Mouse (Mus musculus): ENCODE results near the gene Mpz. TPM values are rescaled to one million over a fixed set of nuclear protein-coding genes. Genes with fewer than 3 reads are reported as not detected.
A peak's percentile ranks its signal among the peaks of the same experiment; 100 is the strongest.

Gene Mpz
- polyA plus RNA-seq, 1 experiment: 3.7 TPM

DNA sequence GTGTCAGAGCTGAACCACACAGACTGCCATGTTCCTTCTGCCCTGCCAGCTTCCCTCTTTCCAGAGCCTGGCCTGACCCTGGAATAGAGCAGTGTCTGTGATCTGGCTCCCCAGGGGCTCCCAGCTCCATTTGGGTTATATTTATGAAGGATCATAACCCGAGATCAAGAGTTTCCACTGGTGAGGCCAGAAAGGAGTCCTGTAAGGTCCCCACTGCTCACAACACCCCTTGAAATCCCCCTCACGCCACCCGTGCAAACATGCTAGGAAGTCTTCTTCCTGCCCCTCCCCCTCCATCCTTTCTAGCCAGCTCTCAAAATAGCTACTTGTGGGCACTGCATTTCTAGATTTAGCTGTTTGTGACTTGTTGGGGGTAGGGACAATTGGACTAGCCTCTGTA, 33.1 kb downstream of the Mpz start:
- H3K4me1 ChIP-seq: peaks cover 81% of the 10 kb centered on the region
- H3K36me3 ChIP-seq (replicated peaks; ENCODE audit: low read length): peaks cover 13% of the 10 kb centered on the region

DNA sequence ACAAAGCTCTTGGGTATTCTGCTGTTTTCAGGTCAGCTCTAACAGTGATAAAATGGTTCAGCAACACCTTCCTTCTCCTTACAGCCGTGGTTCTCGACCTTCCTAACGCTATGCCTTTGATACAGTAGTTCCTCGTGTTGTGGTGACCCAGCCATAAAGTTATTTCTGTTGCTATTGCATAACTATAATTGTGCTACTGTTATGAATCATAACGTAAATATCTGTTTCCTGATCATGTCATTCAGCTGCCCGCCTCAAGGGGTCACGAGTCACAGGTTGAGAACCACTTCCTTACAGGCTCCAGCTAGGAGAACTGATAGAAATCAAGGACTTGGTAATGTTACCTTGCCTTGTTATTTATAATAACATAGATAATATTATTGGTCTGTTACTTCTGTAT, 33.8 kb downstream of the Mpz start:
- no peaks in the 10 kb centered on the region for H3K9me3 ChIP-seq
- peak overlapping the region; percentile 73 for H3K4me3 ChIP-seq (replicated peaks)
- H3K27me3 ChIP-seq (replicated peaks): peaks cover under 1% of the 10 kb centered on the region
- H3K4me1 ChIP-seq: peaks cover 81% of the 10 kb centered on the region
- H3K36me3 ChIP-seq (replicated peaks; ENCODE audit: low read length): peaks cover 13% of the 10 kb centered on the region
- no peak for TF ChIP-seq GATA1 (IDR thresholded peaks at IDR 0.05; ENCODE audit: borderline replicate concordance, low read length)
- no peak for TF ChIP-seq FLI1 (IDR thresholded peaks at IDR 0.05; ENCODE audit: low read length)

More for the DNA sequence above, 33.1 kb downstream of the Mpz start:
- H3K27me3 ChIP-seq (replicated peaks): no peaks in the 10 kb centered on the region
- no peaks in the 10 kb centered on the region for H3K9me3 ChIP-seq
- TF ChIP-seq FLI1 (IDR thresholded peaks at IDR 0.05; ENCODE audit: low read length): no peak
- TF ChIP-seq GATA1 (IDR thresholded peaks at IDR 0.05; ENCODE audit: borderline replicate concordance, low read length): no peak
- H3K4me3 ChIP-seq (replicated peaks): peak overlapping the region; percentile 73

DNA sequence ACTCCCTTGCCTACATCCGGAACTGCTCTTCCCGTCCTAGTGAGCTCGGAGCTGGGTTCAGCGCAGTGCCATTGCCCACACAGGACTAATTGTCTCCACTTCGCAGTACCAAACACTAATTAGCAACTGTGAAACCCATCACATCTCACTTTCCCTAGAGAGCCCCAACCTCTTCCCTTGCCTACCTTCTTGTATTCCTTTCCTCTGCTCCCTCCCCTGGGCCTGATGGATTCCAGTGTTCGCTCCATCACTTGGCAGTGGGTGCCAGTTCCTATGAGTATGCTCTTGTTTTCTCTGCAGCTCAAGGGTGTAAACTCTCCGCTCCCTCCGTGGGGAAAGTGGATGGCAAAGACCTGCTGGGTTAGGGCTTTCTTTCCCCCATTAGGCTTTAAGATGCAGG, 35.1 kb downstream of the Mpz start:
- Histone ChIP-seq H3K9me3 (peaks cover 5% of the 10 kb centered on the region; the same call in 1 of the 2 replicates), H3K4me3 (replicated peaks) (no peak overlapping the region), H3K36me3 (replicated peaks; ENCODE audit: low read length) (peaks cover 17% of the 10 kb centered on the region), H3K27me3 (replicated peaks) (peaks cover 4% of the 10 kb centered on the region), H3K4me1 (peaks cover 75% of the 10 kb centered on the region)
- TF ChIP-seq GATA1 (IDR thresholded peaks at IDR 0.05; ENCODE audit: borderline replicate concordance, low read length): no peak
- TF ChIP-seq FLI1 (IDR thresholded peaks at IDR 0.05; ENCODE audit: low read length): no peak

DNA sequence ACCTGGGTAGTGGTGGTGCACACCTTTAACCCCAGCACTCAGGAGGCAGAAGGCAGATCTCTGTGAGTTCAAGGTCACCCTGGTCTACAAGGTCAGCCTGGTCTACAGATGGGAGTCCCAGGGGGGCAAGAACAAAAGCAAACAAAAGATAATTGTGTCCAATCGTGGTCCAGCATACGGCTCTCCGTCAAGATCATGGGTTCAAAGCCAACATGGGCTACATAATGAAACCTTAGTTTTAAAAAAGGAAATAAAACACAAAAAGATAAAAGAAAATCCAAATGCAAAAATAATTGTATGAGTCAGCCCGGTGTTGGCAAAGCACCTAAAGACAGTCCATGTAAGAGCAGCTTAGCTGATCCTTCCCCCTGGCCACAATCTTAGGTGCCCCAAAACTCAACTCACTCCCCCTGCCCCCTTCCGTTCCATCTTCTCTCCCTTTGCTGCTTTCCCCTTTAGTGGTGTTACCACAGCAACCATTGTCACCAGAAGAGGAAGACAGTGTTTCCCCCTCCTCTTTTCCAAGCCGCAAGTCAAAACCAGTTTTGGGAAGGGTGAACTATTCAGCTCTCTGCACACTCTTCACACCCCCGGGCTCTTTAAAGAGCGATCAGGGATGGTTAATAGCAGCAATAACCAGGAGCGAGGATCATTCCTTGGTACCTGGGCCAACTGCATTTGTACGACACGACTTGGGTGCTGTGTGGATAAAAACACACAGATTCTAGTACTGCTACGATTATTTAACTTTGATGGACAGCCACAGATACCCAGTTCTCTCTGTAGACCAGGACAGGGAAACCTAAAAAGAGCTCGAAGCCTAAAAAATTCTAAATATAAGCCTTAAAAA, 37.6 kb downstream of the Mpz start:
- H3K9me3 ChIP-seq: peaks cover 8% of the 10 kb centered on the region; the same call in 1 of the 2 replicates
- H3K4me3 ChIP-seq (replicated peaks): no peak overlapping the region
- H3K27me3 ChIP-seq (replicated peaks): peaks cover 21% of the 10 kb centered on the region
- TF ChIP-seq GATA1 (IDR thresholded peaks at IDR 0.05; ENCODE audit: borderline replicate concordance, low read length): no peak
- TF ChIP-seq FLI1 (IDR thresholded peaks at IDR 0.05; ENCODE audit: low read length): no peak
- peaks cover 14% of the 10 kb centered on the region for H3K36me3 ChIP-seq (replicated peaks; ENCODE audit: low read length)
- H3K4me1 ChIP-seq: peaks cover 57% of the 10 kb centered on the region

DNA sequence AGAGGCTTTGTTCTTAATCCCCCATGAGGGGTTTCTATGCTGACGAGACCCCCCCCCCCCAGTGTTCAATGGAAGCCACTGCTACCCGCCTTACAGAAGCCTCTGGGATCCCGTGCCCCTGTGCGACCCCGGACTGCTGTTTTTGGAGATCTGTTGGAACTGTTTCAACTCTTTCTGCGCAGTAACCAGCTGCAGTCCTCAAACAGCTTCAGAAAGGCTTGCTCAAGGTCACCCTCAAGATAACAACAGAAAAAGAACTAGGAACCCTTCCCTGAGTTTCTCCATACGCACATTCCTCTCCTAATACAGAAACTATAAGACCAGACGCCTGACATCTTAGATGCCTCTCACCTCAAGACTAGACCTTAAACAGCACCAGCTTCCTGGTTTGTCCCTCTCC, 38.5 kb downstream of the Mpz start:
- Histone ChIP-seq H3K4me3 (replicated peaks) (no peak overlapping the region), H3K27me3 (replicated peaks) (peaks cover 31% of the 10 kb centered on the region), H3K36me3 (replicated peaks; ENCODE audit: low read length) (peaks cover 16% of the 10 kb centered on the region), H3K4me1 (peaks cover 57% of the 10 kb centered on the region), H3K9me3 (peaks cover 8% of the 10 kb centered on the region; the same call in 1 of the 2 replicates)
- TF ChIP-seq GATA1 (IDR thresholded peaks at IDR 0.05; ENCODE audit: borderline replicate concordance, low read length) (no peak), FLI1 (IDR thresholded peaks at IDR 0.05; ENCODE audit: low read length) (no peak)

DNA sequence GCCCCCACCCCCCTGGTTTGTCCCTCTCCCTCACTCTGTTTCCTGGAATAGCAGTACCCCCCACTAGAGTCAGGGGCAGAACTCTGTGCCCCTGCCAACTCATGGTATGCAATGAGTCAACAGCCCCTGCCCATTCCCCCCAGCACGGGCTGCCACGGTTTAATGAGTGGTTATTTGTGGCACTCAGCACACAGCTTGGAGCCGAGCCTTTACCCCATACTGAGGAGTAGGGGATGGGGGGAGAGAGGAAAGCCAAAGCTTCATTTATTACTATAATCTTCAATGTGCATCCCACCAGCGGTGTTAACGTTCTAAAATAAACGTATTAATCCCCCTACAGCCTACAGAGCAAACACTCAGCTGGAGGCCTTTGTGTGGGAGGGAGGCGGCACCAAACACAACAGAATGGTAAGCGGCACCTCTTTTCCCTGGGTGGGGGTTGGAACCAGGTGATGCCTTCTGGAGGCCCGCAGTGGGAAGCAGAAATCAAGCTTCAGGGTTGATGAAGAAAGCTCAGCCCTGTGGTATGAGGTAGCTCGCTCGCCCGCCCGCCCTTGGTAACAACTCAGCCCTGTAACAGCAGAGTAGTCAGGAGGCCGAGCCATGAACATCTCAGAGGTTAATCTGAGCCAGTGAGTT, 39.1 kb downstream of the Mpz start:
- Histone ChIP-seq H3K27me3 (replicated peaks) (peaks cover 36% of the 10 kb centered on the region), H3K9me3 (peaks cover 8% of the 10 kb centered on the region; the same call in 1 of the 2 replicates), H3K36me3 (replicated peaks; ENCODE audit: low read length) (peaks cover 16% of the 10 kb centered on the region), H3K4me1 (peaks cover 56% of the 10 kb centered on the region), H3K4me3 (replicated peaks) (no peak overlapping the region)
- TF ChIP-seq FLI1 (IDR thresholded peaks at IDR 0.05; ENCODE audit: low read length): no peak
- no peak for TF ChIP-seq GATA1 (IDR thresholded peaks at IDR 0.05; ENCODE audit: borderline replicate concordance, low read length)

DNA sequence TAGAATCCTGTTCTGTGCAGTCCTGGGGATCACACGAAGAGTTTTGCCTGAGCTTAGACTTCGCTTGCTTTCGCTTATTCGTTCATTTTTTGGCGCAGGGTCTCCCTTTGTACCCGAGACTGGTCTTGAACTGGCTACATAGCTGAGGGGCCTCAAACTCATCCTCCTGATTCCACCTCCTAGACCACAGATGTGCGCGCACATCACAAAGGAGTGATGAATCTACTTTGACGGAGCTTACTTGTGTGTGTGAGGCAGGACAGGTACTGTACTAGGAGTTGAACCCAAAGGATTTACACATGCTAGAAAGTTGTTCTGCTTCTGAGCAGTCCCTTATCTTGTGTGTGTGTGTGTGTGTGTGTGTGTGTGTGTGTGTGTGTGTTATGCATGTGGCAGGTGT, 40.3 kb downstream of the Mpz start:
- TF ChIP-seq FLI1 (IDR thresholded peaks at IDR 0.05; ENCODE audit: low read length) (no peak), GATA1 (IDR thresholded peaks at IDR 0.05; ENCODE audit: borderline replicate concordance, low read length) (no peak)
- H3K27me3 ChIP-seq (replicated peaks): peaks cover 46% of the 10 kb centered on the region
- peaks cover 16% of the 10 kb centered on the region for H3K36me3 ChIP-seq (replicated peaks; ENCODE audit: low read length)
- H3K9me3 ChIP-seq: peaks cover 8% of the 10 kb centered on the region; the same call in 1 of the 2 replicates
- peaks cover 53% of the 10 kb centered on the region for H3K4me1 ChIP-seq
- H3K4me3 ChIP-seq (replicated peaks): no peak overlapping the region

DNA sequence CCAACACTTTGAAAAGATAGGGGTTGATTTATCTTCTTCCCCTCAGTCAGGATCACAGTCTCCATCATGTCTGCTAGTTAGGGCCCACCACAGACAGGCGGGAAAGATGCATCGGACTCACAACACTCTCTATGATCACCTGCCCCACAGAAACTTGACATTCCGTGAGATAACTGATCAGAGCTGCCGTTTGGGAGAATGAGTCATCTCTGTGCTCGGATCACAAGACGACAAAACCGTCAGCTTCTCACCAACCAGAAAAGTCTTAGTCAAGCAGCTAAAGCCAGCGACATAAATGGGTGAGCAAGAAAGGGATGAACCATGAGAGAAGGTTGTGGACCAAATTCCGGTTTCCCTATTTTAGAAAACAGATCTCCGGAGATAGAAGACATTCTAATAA, 41.8 kb downstream of the Mpz start:
- peaks cover 8% of the 10 kb centered on the region; the same call in 1 of the 2 replicates for H3K9me3 ChIP-seq
- no peak overlapping the region for H3K4me3 ChIP-seq (replicated peaks)
- peaks cover 16% of the 10 kb centered on the region for H3K36me3 ChIP-seq (replicated peaks; ENCODE audit: low read length)
- peaks cover 50% of the 10 kb centered on the region for H3K4me1 ChIP-seq
- H3K27me3 ChIP-seq (replicated peaks): peaks cover 51% of the 10 kb centered on the region
- TF ChIP-seq GATA1 (IDR thresholded peaks at IDR 0.05; ENCODE audit: borderline replicate concordance, low read length) (no peak), FLI1 (IDR thresholded peaks at IDR 0.05; ENCODE audit: low read length) (no peak)

DNA sequence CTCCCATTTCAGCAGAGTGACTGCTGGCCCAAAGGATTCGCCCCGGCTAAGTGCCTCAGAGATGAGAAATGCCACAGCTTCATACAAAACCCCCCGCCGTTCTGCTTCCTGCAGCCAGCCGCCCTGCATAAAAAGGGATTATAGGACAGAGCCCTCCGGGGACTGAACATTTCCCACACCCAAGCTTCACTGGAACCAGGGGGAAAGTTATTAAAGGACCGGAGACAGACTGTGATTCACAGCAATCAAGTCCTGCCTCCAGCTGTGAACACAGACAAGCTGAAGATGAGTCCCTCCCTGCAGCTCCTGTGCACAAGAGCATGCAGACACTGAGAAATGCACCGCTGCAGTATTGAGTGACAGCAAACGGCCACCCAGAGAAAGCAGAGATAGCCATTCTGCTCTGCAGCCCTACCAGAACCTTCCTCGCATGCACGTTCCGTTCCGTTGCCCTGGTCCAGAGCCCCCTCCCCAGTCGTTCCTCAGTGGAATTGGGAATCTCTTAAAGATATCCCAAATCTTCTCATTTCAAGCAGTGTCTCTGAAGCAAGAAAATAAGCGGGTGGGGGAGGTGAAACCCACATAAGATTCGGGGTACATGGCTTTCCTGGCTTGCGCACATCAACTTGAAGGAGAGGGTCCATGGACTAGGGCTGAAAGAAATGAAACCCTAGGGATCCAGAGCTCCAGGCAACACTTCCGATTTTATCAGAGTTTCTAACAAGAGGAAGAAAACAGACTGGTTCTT, 42.8 kb downstream of the Mpz start:
- TF ChIP-seq GATA1 (IDR thresholded peaks at IDR 0.05; ENCODE audit: borderline replicate concordance, low read length): no peak
- H3K4me1 ChIP-seq: peaks cover 43% of the 10 kb centered on the region
- H3K9me3 ChIP-seq: peaks cover 12% of the 10 kb centered on the region
- H3K36me3 ChIP-seq (replicated peaks; ENCODE audit: low read length): peaks cover 16% of the 10 kb centered on the region
- H3K27me3 ChIP-seq (replicated peaks): peaks cover 53% of the 10 kb centered on the region
- H3K4me3 ChIP-seq (replicated peaks): peak overlapping the region; percentile 94
